Mouse (Mus musculus) limb, embryonic 14.5 days (tissue): Measurements from ENCODE around the gene Ttc13. TPM values are rescaled to one million over a fixed set of nuclear protein-coding genes. Genes with fewer than 3 reads are reported as not detected.

ENCODE experiments used
- ATAC-seq: fragments of 200-750 bp; cut with Nextera tagmentation; 2 replicates; pipeline ENCODE4 v1.8.0; 2017; ENCODE audit warnings: low read depth, moderate number of reproducible peaks, moderate TSS enrichment; ENCODE audit not compliant: low FRiP score
- DNase-seq: peaks from one replicate; pipeline ENCODE4 v3.0.0-alpha.2; 2015; ENCODE audit warnings: low spot score
- H3K27ac ChIP-seq: fragments of 300-500 bp; sonication (generic); replicated peaks from 2 replicates; pipeline ENCODE4 v1.5.1; 2014; ENCODE audit warnings: low read depth, mild to moderate bottlenecking, low read length, moderate library complexity, mixed read lengths
- H3K27me3 ChIP-seq: fragments of 300-500 bp; sonication (generic); 2 replicates; pipeline ENCODE4 v1.6.1; 2014; ENCODE audit warnings: low read length, mixed read lengths; ENCODE audit not compliant: control insufficient read depth, insufficient read depth
- H3K36me3 ChIP-seq: fragments of 300-500 bp; sonication (generic); 2 replicates; pipeline ENCODE4 v1.6.1; 2014; ENCODE audit warnings: mild to moderate bottlenecking, low read length, moderate library complexity, mixed read lengths; ENCODE audit not compliant: control insufficient read depth, insufficient read depth
- H3K4me1 ChIP-seq: fragments of 300-500 bp; sonication (generic); 2 replicates; pipeline ENCODE4 v1.6.1; 2014; ENCODE audit warnings: antibody characterized with exemption, low read length, mixed read lengths; ENCODE audit not compliant: control insufficient read depth, insufficient read depth
- H3K4me2 ChIP-seq: fragments of 300-500 bp; sonication (generic); replicated peaks from 2 replicates; pipeline ENCODE4 v1.6.1; 2014; ENCODE audit warnings: low read depth, mild to moderate bottlenecking, low read length, moderate library complexity; ENCODE audit not compliant: severe bottlenecking
- H3K4me3 ChIP-seq: fragments of 300-500 bp; sonication (generic); replicated peaks from 2 replicates; pipeline ENCODE4 v1.5.1; 2014; ENCODE audit warnings: low read length
- H3K9ac ChIP-seq: fragments of 300-500 bp; sonication (generic); 2 replicates; pipeline ENCODE4 v1.6.1; 2014; ENCODE audit warnings: mild to moderate bottlenecking, low read depth, low read length, moderate library complexity; ENCODE audit not compliant: severe bottlenecking
- H3K9me3 ChIP-seq: fragments of 300-500 bp; sonication (generic); 2 replicates; pipeline ENCODE4 v1.6.1; 2016; ENCODE audit warnings: low read length; ENCODE audit not compliant: control insufficient read depth
- POLR2A ChIP-seq: fragments of 200-500 bp; IDR thresholded peaks from 2 replicates; pipeline ENCODE4 v1.8.0; 2012; ENCODE audit warnings: inconsistent platforms, mild to moderate bottlenecking, moderate library complexity, borderline replicate concordance; ENCODE audit not compliant: insufficient read depth, insufficient read length; ENCODE audit errors: extremely low read depth
- WGBS: fragments of 180-500 bp; shearing (Covaris S2); extraction: QIAGEN DNeasy Blood & Tissue Kit; methylation state at CpG from one replicate; pipeline ENCODE4 v1.1.7; 2014; 5-methylcytosine and 5-hydroxymethylcytosine counted together
- polyA plus RNA-seq, 2 experiments: library from polyadenylated mRNA; depleted of rRNA in 1 of 2; stranded (reverse) in 1 of 2; unstranded in 1 of 2; fragments of >200 nt; fragmentation: Nextera tagmentation in 1 of 2; extraction: Ambion mirVana in 1 of 2; gene quantifications; 2 replicates each; pipeline versions ENCODE4 v1.2.1 to v1.2.3; 2012 to 2014

The Ttc13 gene
- polyA plus RNA-seq, 2 experiments, result 44.3 to 46.5 TPM

- 49% methylated on average over 4 of the region's 4 CpGs for WGBS
- peaks cover 36% of the 10 kb centered on the region for H3K27me3 ChIP-seq
Measured at GRCm38 (mm10) chr8:124754792-124755190, 33.0 kb upstream of the Ttc13 start.

GRCm38 (mm10) chr8:124754101-124754791, 32.5 kb upstream of the Ttc13 start:
- ATAC-seq, result 0 out of 2 replicates have a peak, but pooled peaks have one; percentile 52
- Histone ChIP-seq H3K4me2 (no peak overlapping the region), H3K27me3 (peaks cover 41% of the 10 kb centered on the region), H3K27ac (no peak overlapping the region), H3K9ac (no peak overlapping the region), H3K4me3 (no peak overlapping the region), H3K9me3 (no peaks in the 10 kb centered on the region), H3K4me1 (0 out of 2 replicates have a peak, but pooled peaks cover 3% of the 10 kb centered on the region), H3K36me3 (no peaks in the 10 kb centered on the region)
- no peak for TF ChIP-seq POLR2A
- DNase-seq, result peak; percentile 36
- WGBS, result 20% methylated on average over 11 of the region's 11 CpGs

More at GRCm38 (mm10) chr8:124754792-124755190, 33.0 kb upstream of the Ttc13 start:
- ATAC-seq (no peak), DNase-seq (no peak)
- H3K9me3 ChIP-seq, result no peaks in the 10 kb centered on the region
- no peak overlapping the region for H3K4me2 ChIP-seq
- 0 out of 2 replicates have a peak, but pooled peaks cover 3% of the 10 kb centered on the region for H3K4me1 ChIP-seq
- no peak overlapping the region for H3K4me3 ChIP-seq
- H3K27ac ChIP-seq, result no peak overlapping the region
- H3K36me3 ChIP-seq, result no peaks in the 10 kb centered on the region
- TF ChIP-seq POLR2A, result no peak
- H3K9ac ChIP-seq, result no peak overlapping the region

GRCm38 (mm10) chr8:124752325-124752862, 30.6 kb upstream of the Ttc13 start:
- Histone ChIP-seq H3K36me3 (no peaks in the 10 kb centered on the region), H3K27me3 (peaks cover 41% of the 10 kb centered on the region), H3K9ac (no peak overlapping the region), H3K27ac (no peak overlapping the region), H3K4me2 (peak overlapping the region; percentile 84; the same call in 1 of the 2 replicates), H3K9me3 (no peaks in the 10 kb centered on the region), H3K4me1 (0 out of 2 replicates have a peak, but pooled peaks cover 3% of the 10 kb centered on the region), H3K4me3 (no peak overlapping the region; the same call in 1 of the 2 replicates)
- DNase-seq (no peak), ATAC-seq (no peak)
- TF ChIP-seq POLR2A, result no peak
- 28% methylated on average over 21 of the region's 21 CpGs for WGBS

- Histone ChIP-seq H3K9ac (peak within 1 kb of the TSS; percentile 56), H3K4me1 (0 out of 2 replicates have a peak, but pooled peaks cover 3% of the 10 kb centered on the region), H3K27me3 (peaks cover 41% of the 10 kb centered on the region), H3K27ac (no peak within 1 kb of the TSS), H3K4me3 (peak within 1 kb of the TSS; percentile 53), H3K36me3 (no peaks in the 10 kb centered on the region), H3K9me3 (no peaks in the 10 kb centered on the region), H3K4me2 (peak within 1 kb of the TSS; percentile 84)
- no peak for TF ChIP-seq POLR2A
- WGBS, result under 1% methylated on average over 19 of the region's 41 CpGs
- DNase-seq, result peak; percentile 30
- ATAC-seq, result peak; percentile 79
Measured at GRCm38 (mm10) chr8:124751709-124752173, 30.0 kb upstream of the Ttc13 start, which contains the start of gene Fam89a. Fam89a (minus strand) TSS chr8:124751832.

GRCm38 (mm10) chr8:124751191-124751590, 29.4 kb upstream of the Ttc13 start:
- Histone ChIP-seq H3K4me2 (peak overlapping the region; percentile 84), H3K9me3 (no peaks in the 10 kb centered on the region), H3K27ac (no peak overlapping the region), H3K4me3 (peak overlapping the region; percentile 53), H3K36me3 (no peaks in the 10 kb centered on the region), H3K27me3 (peaks cover 41% of the 10 kb centered on the region), H3K9ac (peak overlapping the region; percentile 56), H3K4me1 (0 out of 2 replicates have a peak, but pooled peaks cover 3% of the 10 kb centered on the region)
- DNase-seq, result no peak
- ATAC-seq, result no peak
- TF ChIP-seq POLR2A, result no peak
- WGBS, result 1% methylated on average over 31 of the region's 31 CpGs
